Mouse (Mus musculus) olfactory bulb, adult 2 months (tissue): ENCODE data around the gene Cfap99. TPM values are rescaled to one million over a fixed set of nuclear protein-coding genes. Genes with fewer than 3 reads are reported as not detected.

Experiments used
- H3K27ac ChIP-seq: fragments of 200-500 bp; 2 replicates; pipeline ENCODE4 v1.5.1; 2012; ENCODE audit warnings: low read depth, low read length; ENCODE audit not compliant: insufficient read depth
- H3K4me1 ChIP-seq: fragments of 200-500 bp; 2 replicates; pipeline ENCODE4 v1.6.1; 2012; ENCODE audit warnings: low read length; ENCODE audit not compliant: control insufficient read depth, insufficient read depth
- H3K4me3 ChIP-seq: fragments of 200-500 bp; 2 replicates; pipeline ENCODE4 v1.5.1; 2012; ENCODE audit warnings: mild to moderate bottlenecking, low read depth, low read length, moderate library complexity; ENCODE audit not compliant: insufficient read depth
- CTCF ChIP-seq: fragments of 200-500 bp; IDR thresholded peaks from 2 replicates; pipeline ENCODE4 v1.5.1; 2012; ENCODE audit warnings: low read depth, mild to moderate bottlenecking, low read length, moderate library complexity; ENCODE audit not compliant: insufficient read depth
- POLR2A ChIP-seq: fragments of 200-500 bp; IDR thresholded peaks from 2 replicates; pipeline ENCODE4 v1.6.1; 2012; ENCODE audit warnings: mild to moderate bottlenecking, low read depth, low read length, moderate library complexity; ENCODE audit not compliant: insufficient read depth
- WGBS: fragments of 180-500 bp; shearing (Covaris S2); methylation state at CpG from one replicate; pipeline ENCODE4 v1.1.7; 2018; 5-methylcytosine and 5-hydroxymethylcytosine counted together
- polyA plus RNA-seq: library from polyadenylated mRNA; stranded (reverse); fragments of >200 nt; gene quantifications from 2 replicates; pipeline ENCODE4 v1.2.4, GENCODE M21; 2012; ENCODE audit warnings: low replicate concordance; ENCODE audit not compliant: missing spikeins, insufficient read depth, insufficient read length

Cfap99 gene
- polyA plus RNA-seq, 1 experiment: not detected

GRCm38 (mm10) chr5:34285285-34285684 is 3.1 kb upstream of the Cfap99 start:
- H3K4me3 ChIP-seq: no peak overlapping the region
- H3K4me1 ChIP-seq: peaks cover 29% of the 10 kb centered on the region
- WGBS: 85% methylated on average over 2 of the region's 2 CpGs
- no peak overlapping the region for H3K27ac ChIP-seq
- TF ChIP-seq POLR2A (no peak), CTCF (no peak)

- Histone ChIP-seq H3K4me1 (peaks cover 25% of the 10 kb centered on the region), H3K4me3 (peak overlapping the region; percentile 64), H3K27ac (no peak overlapping the region)
- 7% methylated on average over 11 of the region's 11 CpGs for WGBS
- TF ChIP-seq POLR2A: no peak
- TF ChIP-seq CTCF: no peak
Measured at GRCm38 (mm10) chr5:34286516-34286915, 1.9 kb upstream of the Cfap99 start.

GRCm38 (mm10) chr5:34287001-34287837 is 1.2 kb upstream of the Cfap99 start:
- under 1% methylated on average over 54 of the region's 54 CpGs for WGBS
- H3K27ac ChIP-seq: peak overlapping the region; percentile 5; the same call in 1 of the 2 replicates
- H3K4me1 ChIP-seq: peaks cover 18% of the 10 kb centered on the region
- no peak for TF ChIP-seq CTCF
- TF ChIP-seq POLR2A: no peak
- H3K4me3 ChIP-seq: peak overlapping the region; percentile 64

GRCm38 (mm10) chr5:34287838-34288145 is 608 bp upstream of the Cfap99 start:
- TF ChIP-seq CTCF: no peak
- no peak for TF ChIP-seq POLR2A
- Histone ChIP-seq H3K27ac (peak overlapping the region; percentile 5), H3K4me1 (peaks cover 15% of the 10 kb centered on the region), H3K4me3 (peak overlapping the region; percentile 64)
- under 1% methylated on average over 18 of the region's 18 CpGs for WGBS

GRCm38 (mm10) chr5:34289286-34289685 is 886 bp downstream of the Cfap99 start:
- Histone ChIP-seq H3K4me1 (peaks cover 4% of the 10 kb centered on the region), H3K27ac (no peak overlapping the region), H3K4me3 (no peak overlapping the region)
- no peak for TF ChIP-seq CTCF
- TF ChIP-seq POLR2A: no peak
- 34% methylated on average over 2 of the region's 2 CpGs for WGBS

GRCm38 (mm10) chr5:34293363-34293762 is 5.0 kb downstream of the Cfap99 start:
- H3K27ac ChIP-seq: no peak overlapping the region
- H3K4me3 ChIP-seq: no peak overlapping the region
- H3K4me1 ChIP-seq: no peaks in the 10 kb centered on the region
- 80% methylated on average over 6 of the region's 6 CpGs for WGBS
- TF ChIP-seq POLR2A (no peak), CTCF (no peak)

- no peak overlapping the region for H3K4me3 ChIP-seq
- H3K27ac ChIP-seq: no peak overlapping the region
- 34% methylated on average over 2 of the region's 2 CpGs for WGBS
- no peak for TF ChIP-seq POLR2A
- no peak for TF ChIP-seq CTCF
- no peaks in the 10 kb centered on the region for H3K4me1 ChIP-seq
Measured at GRCm38 (mm10) chr5:34294696-34295095, 6.3 kb downstream of the Cfap99 start.

GRCm38 (mm10) chr5:34295141-34295540 is 6.7 kb downstream of the Cfap99 start:
- Histone ChIP-seq H3K4me3 (no peak overlapping the region), H3K4me1 (no peaks in the 10 kb centered on the region), H3K27ac (no peak overlapping the region)
- 71% methylated on average over 2 of the region's 2 CpGs for WGBS
- TF ChIP-seq POLR2A: no peak
- no peak for TF ChIP-seq CTCF

GRCm38 (mm10) chr5:34298061-34298460 is 9.7 kb downstream of the Cfap99 start:
- WGBS: 65% methylated on average over 4 of the region's 4 CpGs
- Histone ChIP-seq H3K4me3 (no peak overlapping the region), H3K4me1 (0 out of 2 replicates have a peak, but pooled peaks cover 3% of the 10 kb centered on the region), H3K27ac (no peak overlapping the region)
- TF ChIP-seq POLR2A: no peak
- no peak for TF ChIP-seq CTCF
